Mouse (Mus musculus): ENCODE results near the gene Ttc7.

DNA sequence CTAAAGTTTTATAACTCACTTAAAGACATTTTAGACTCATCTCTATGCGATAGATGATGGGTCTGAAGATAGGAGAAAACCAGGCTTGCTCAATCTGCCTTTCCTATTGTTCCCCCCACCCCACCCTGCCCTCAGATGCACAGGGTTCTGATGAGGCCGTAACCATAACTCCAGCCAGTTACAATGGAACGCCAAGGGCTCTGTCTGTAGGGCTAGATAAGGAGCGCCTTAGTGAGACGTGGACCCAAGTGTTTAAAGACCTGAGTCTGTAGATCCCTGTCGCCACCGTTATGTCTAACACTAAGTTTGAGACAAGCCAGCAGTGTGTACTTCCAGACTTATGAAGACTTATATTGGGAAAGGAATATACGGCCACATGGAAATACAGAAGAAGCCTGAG lies 72.8 kb downstream of the Ttc7 start:
- TF ChIP-seq CTCF (IDR thresholded peaks at IDR 0.05; ENCODE audit: insufficient read depth, low read depth, low read length) (no peak), POLR2A (IDR thresholded peaks at IDR 0.05; ENCODE audit: insufficient read depth, low read depth, low read length) (no peak)

All from olfactory bulb, adult 2 months (tissue).